Mouse (Mus musculus) liver, adult 2 months (tissue): ENCODE data around the gene Cacnb1.

ENCODE experiments used
- CTCF ChIP-seq: fragments of 200-500 bp; IDR thresholded peaks from 2 replicates; pipeline ENCODE4 v1.5.1; 2011; ENCODE audit warnings: low read depth, low read length, control low read depth
- POLR2A ChIP-seq: fragments of 200-500 bp; IDR thresholded peaks from 2 replicates; pipeline ENCODE4 v1.6.1; 2011; ENCODE audit warnings: low read length, control low read depth; ENCODE audit not compliant: insufficient read depth; ENCODE audit errors: extremely low read depth

DNA sequence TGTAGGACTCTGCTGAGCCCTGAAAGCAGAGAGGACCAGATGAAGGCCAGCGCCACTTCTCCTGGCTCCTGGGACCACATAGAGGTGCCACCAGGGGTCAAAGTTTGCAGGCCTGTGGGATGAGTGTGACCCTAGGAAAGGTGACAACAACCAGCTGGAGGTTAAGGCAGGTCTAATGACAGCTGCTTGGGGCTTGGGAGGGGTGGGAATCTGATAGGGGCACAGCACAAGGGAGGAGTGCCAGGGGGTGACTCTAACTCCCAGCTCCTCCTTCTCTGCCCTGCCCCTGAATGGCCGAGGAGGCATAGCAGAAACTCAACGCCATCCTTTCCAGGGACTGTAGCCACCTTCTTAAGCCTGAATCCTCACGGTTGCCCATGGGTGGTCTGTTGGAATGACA is 6.0 kb downstream of the Cacnb1 start:
- TF ChIP-seq CTCF (no peak), POLR2A (no peak)
